Mouse (Mus musculus) thymus, adult 2 months (tissue): ENCODE results near the gene Ift81. TPM values are rescaled to one million over a fixed set of nuclear protein-coding genes. Genes with fewer than 3 reads are reported as not detected.
"Not testable (repeated sequence)": the region's sequence is repeated elsewhere in the genome, so short reads cannot be mapped to it uniquely, and the experiment has no call there.

Experiments
- DNase-seq: peaks from one replicate; pipeline ENCODE4 v3.0.0; 2021
- H3K27ac ChIP-seq: fragments of 200-500 bp; 2 replicates; pipeline ENCODE4 v1.5.1; 2012; ENCODE audit warnings: low read length, control low read depth; ENCODE audit not compliant: control insufficient read depth, insufficient read depth
- H3K27me3 ChIP-seq: fragments of 200-500 bp; 2 replicates; pipeline ENCODE4 v1.6.1; 2012; ENCODE audit warnings: mild to moderate bottlenecking, low read length, moderate library complexity, mixed read lengths; ENCODE audit not compliant: control insufficient read depth, insufficient read depth
- H3K36me3 ChIP-seq: fragments of 200-500 bp; 2 replicates; pipeline ENCODE4 v1.6.1; 2012; ENCODE audit warnings: mild to moderate bottlenecking, low read length, moderate library complexity; ENCODE audit not compliant: control insufficient read depth, insufficient read depth
- H3K4me1 ChIP-seq: fragments of 200-500 bp; replicated peaks from 2 replicates; pipeline ENCODE4 v1.6.1; 2012; ENCODE audit warnings: low read length; ENCODE audit not compliant: control insufficient read depth, insufficient read depth
- H3K4me3 ChIP-seq: fragments of 200-500 bp; 2 replicates; pipeline ENCODE4 v1.5.1; 2012; ENCODE audit warnings: mild to moderate bottlenecking, low read length, control low read depth, moderate library complexity; ENCODE audit not compliant: control insufficient read depth, insufficient read depth
- CTCF ChIP-seq: fragments of 200-500 bp; IDR thresholded peaks from 2 replicates; pipeline ENCODE4 v1.5.1; 2012; ENCODE audit warnings: mild to moderate bottlenecking, control low read depth, low read length, moderate library complexity, borderline replicate concordance; ENCODE audit not compliant: control insufficient read depth, poor library complexity, insufficient read depth; ENCODE audit errors: extremely low read depth
- POLR2A ChIP-seq: fragments of 200-500 bp; IDR thresholded peaks from 2 replicates; pipeline ENCODE4 v1.6.1; 2012; ENCODE audit warnings: mild to moderate bottlenecking, low read length, control low read depth, moderate library complexity; ENCODE audit not compliant: control insufficient read depth, poor library complexity, insufficient read depth; ENCODE audit errors: extremely low read depth
- WGBS: fragments of 180-500 bp; shearing (Covaris S2); methylation state at CpG from one replicate; pipeline ENCODE4 v1.1.7; 2018; 5-methylcytosine and 5-hydroxymethylcytosine counted together
- polyA plus RNA-seq: library from polyadenylated mRNA; depleted of rRNA; stranded (reverse); fragments of >200 nt; gene quantifications from 2 replicates; pipeline ENCODE4 v1.2.3, GENCODE M21; 2012

Ift81 gene
- polyA plus RNA-seq, 1 experiment: 1.6 TPM

DNA sequence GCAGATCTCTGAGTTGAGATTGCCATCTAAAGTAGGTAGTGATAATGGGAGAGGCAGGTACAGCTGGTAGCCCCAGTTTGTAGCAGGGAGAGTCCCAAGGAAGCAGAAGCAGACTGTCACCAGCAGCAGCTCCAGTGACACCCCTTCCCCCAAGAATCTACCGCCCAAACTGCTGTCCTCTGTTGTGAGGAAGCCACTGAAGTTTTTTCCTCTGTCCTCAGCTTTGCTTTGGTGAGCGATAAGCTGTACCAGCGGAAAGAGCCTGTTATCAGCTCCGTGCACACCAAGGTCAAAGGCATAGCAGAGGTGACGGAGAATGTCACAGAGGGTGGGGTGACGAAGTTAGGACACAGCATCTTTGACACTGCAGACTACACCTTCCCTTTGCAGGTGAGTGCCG, 38.2 kb upstream of the Ift81 start:
- Histone ChIP-seq H3K4me1 (peaks cover 45% of the 10 kb centered on the region), H3K27ac (no peak overlapping the region), H3K36me3 (no peaks in the 10 kb centered on the region), H3K4me3 (0 out of 2 replicates have a peak overlapping the region, but pooled peaks have one; percentile 3), H3K27me3 (no peaks in the 10 kb centered on the region)
- TF ChIP-seq CTCF (no peak), POLR2A (no peak)
- WGBS: 6% methylated on average over 7 of the region's 7 CpGs
- DNase-seq: no peak

DNA sequence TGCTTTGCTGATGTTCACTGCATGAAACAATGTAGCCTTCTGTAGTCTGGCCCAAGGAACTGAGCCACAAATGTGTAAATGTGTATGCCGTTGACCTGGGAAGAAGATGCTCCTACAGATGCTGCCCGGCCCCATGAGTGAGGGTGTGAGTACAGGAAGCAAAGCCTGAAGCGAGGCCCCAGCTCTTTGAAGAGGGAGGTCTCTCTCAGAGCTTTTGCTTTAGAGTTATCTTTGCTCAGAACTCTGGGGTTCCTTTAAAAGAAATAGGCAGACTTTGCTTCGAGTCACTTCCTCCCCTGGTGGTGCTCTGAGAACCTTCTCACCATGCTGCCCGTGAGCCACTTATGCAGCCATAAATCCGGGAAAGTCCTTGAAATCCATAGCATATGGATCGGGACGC, 35.8 kb upstream of the Ift81 start:
- H3K36me3 ChIP-seq: no peaks in the 10 kb centered on the region
- H3K27me3 ChIP-seq: no peaks in the 10 kb centered on the region
- no peak overlapping the region for H3K4me3 ChIP-seq
- no peak for TF ChIP-seq POLR2A
- TF ChIP-seq CTCF: no peak
- 26% methylated on average over 8 of the region's 8 CpGs for WGBS
- H3K4me1 ChIP-seq: peaks cover 62% of the 10 kb centered on the region
- peak; percentile 43 for DNase-seq
- H3K27ac ChIP-seq: no peak overlapping the region

DNA sequence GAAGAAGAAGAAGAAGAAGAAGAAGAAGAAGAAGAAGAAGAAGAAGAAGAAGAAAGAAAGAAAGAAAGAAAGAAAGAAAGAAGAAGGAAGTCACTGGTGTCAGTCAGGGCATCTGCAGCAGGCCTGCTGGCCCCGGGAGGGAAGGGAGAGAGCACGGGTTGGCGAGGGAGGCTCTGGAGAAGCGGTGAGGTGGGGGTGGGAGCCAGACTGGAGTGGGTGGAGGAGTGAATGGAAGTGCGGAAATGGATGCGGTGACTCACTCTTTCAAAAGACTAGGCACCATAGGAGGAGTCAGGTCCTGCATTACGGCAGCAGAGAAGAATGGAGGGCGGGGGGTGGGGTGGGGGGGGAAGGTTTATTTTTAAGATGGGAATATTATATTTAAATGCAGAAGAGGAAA, 34.9 kb upstream of the Ift81 start:
- H3K4me1 ChIP-seq: peaks cover 61% of the 10 kb centered on the region
- H3K4me3 ChIP-seq: no peak overlapping the region
- H3K27ac ChIP-seq: no peak overlapping the region
- DNase-seq: no peak
- TF ChIP-seq POLR2A (no peak), CTCF (no peak)
- H3K36me3 ChIP-seq: no peaks in the 10 kb centered on the region
- H3K27me3 ChIP-seq: no peaks in the 10 kb centered on the region
- 91% methylated on average over 8 of the region's 8 CpGs for WGBS

DNA sequence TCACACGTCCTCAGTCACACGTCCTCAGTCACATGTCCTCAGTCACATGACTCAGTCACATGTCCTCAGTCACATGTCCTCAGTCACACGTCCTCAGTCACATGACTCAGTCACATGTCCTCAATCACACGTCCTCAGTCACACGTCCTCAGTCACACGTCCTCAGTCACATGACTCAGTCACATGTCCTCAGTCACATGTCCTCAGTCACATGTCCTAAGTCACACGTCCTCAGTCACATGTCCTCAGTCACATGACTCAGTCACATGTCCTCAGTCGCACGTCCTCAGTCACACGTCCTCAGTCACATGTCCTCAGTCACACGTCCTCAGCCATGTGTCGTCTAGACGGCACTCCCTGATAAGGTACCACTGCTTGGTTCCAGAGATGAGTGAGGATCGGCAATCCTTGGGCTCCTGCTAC, 33.6 kb upstream of the Ift81 start:
- not testable (repeated sequence) for H3K27ac ChIP-seq, H3K4me3 ChIP-seq, H3K36me3 ChIP-seq, DNase-seq, H3K27me3 ChIP-seq
- 97% methylated on average over 14 of the region's 14 CpGs for WGBS
- H3K4me1 ChIP-seq: peaks cover 56% of the 10 kb centered on the region

DNA sequence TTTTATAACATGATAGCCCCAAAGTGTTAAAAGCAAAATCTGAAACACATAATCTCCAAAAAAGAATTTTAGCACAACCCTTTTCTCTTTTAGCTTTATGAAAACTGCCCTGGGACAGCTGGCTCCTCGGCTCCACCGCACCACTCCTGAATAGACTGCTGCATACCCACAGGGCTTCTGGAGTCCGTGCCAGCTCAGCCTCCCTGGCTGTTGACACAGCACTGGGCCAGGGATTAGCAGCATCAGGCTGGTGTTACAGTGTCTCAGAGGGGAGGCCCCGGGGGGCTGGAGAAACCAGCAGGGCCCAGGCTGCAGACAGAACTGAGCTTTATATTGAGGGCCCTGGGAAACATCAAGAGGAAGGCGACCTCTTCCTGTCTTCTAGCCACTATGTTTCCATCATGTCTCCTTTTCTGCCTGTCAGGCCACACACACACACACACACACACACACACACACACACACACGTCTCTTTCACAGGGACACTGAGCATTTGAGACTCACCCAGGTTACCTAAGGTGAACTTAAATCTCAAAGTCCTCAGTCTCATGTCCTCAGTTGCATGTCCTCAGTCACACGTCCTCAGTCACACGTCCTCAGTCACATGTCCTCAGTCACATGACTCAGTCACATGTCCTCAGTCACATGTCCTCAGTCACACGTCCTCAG, 33.1 kb upstream of the Ift81 start:
- Histone ChIP-seq H3K27ac (no peak overlapping the region), H3K4me3 (no peak overlapping the region), H3K36me3 (no peaks in the 10 kb centered on the region), H3K27me3 (no peaks in the 10 kb centered on the region), H3K4me1 (peaks cover 51% of the 10 kb centered on the region)
- no peak for DNase-seq
- 60% methylated on average over 9 of the region's 9 CpGs for WGBS
- TF ChIP-seq POLR2A (no peak), CTCF (no peak)

DNA sequence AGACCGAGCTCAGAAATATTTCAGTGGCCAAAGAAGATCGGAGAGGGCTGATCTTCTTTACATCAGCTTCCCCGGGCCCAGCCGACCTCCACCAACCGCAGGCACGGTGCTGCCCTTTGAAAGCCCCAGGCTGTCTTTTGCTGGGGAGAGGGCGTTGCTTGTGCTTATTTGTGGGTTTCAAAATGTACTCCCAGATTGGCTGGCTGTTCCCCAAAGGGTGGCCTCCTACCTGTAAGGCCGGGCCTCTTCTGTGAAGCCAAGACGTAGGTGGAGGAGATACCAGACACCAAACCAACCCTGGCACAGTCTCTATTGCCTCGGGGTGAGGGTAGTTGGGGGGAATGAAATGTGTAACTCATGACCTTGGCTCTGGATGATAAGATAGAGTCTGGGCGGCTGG, 31.7 kb upstream of the Ift81 start:
- 51% methylated on average over 11 of the region's 11 CpGs for WGBS
- peaks cover 47% of the 10 kb centered on the region for H3K4me1 ChIP-seq
- no peaks in the 10 kb centered on the region for H3K36me3 ChIP-seq
- H3K4me3 ChIP-seq: no peak overlapping the region
- DNase-seq: no peak
- TF ChIP-seq CTCF (no peak), POLR2A (no peak)
- no peak overlapping the region for H3K27ac ChIP-seq
- no peaks in the 10 kb centered on the region for H3K27me3 ChIP-seq

DNA sequence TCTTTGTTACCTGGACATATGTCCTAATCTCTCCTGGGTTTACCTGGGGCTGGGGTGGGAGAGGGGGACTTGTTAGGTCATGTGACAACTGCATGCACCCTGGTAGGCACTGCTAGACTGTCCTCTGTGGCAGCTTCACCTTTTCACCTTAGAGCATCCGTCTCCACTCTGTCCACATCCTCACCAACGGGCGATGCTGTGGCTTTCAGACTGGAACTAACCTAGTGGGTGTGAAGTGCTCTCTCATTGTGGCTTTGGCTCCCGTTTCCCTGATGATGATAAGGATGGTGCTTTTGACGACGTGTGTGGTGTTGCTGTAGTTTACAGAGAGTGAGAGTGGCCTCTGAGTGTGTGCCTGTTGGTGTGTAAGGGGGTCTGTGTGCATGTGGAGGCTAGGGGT, 31.0 kb upstream of the Ift81 start:
- H3K27me3 ChIP-seq: no peaks in the 10 kb centered on the region
- H3K27ac ChIP-seq: no peak overlapping the region
- TF ChIP-seq POLR2A: no peak
- no peaks in the 10 kb centered on the region for H3K36me3 ChIP-seq
- peaks cover 41% of the 10 kb centered on the region for H3K4me1 ChIP-seq
- WGBS: 29% methylated on average over 6 of the region's 6 CpGs
- H3K4me3 ChIP-seq: no peak overlapping the region
- DNase-seq: no peak

DNA sequence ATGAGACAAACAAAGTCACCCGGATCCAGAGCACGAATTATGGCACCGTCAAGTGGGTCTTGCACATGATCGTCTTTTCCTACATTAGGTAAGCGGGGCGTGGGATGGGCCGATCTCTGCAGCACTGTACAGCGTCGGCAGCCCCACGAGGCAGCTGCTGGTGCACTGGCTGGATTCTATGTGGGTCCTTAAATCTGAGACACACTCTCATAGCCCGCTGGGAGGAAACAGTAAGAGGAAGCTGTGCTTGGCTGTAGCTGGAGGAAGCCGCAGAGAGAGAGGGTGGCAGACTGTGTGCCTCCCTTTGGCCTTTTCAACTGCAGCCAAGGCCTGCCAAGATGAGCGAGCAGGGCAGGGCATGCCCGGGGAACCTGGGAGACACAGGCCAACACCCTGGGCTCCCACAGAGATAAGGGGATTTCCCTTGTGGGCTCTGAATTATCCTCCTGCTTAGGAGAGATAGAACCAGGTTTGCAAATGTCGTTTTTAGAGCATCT, 29.8 kb upstream of the Ift81 start:
- TF ChIP-seq CTCF (no peak), POLR2A (no peak)
- Histone ChIP-seq H3K27ac (no peak overlapping the region), H3K4me1 (peaks cover 35% of the 10 kb centered on the region), H3K4me3 (peak overlapping the region; percentile 2; the same call in 1 of the 2 replicates), H3K27me3 (no peaks in the 10 kb centered on the region), H3K36me3 (no peaks in the 10 kb centered on the region)
- peak; percentile 40 for DNase-seq
- WGBS: 8% methylated on average over 15 of the region's 15 CpGs
